Mouse (Mus musculus) duodenum, adult 2 months (tissue): Measurements from ENCODE around the gene Gm6482. TPM values are rescaled to one million over a fixed set of nuclear protein-coding genes. Genes with fewer than 3 reads are reported as not detected.

Experiments
- polyA plus RNA-seq: library from polyadenylated mRNA; depleted of rRNA; stranded (reverse); fragments of >200 nt; gene quantifications from 2 replicates; pipeline ENCODE4 v1.2.3, GENCODE M21; 2012; ENCODE audit warnings: low replicate concordance; rRNA removed

The Gm6482 gene
- not detected in 2 replicates for polyA plus RNA-seq

DNA sequence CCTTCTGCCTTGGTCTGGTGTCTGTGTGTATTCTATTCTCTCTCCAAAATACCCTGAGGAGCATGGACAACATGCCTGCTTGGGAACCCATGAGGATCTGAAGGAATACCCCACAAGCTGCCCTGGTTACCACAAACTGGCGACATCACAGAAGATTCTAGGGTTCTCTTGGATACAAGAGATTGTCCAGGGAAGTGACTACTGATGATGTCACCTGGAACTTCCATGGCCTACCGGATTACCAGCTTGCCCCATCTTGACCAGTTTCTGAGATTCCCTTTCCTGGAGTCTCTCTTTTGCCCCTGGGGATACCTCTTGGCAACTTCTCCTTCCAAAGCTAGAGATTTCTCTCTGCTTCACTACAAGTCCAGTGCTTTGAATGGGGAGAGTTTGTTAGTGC lies at the start of gene Gm6482:
Gene Gm6482 (minus strand): TSS at position 101 of the 400 bp plus-strand sequence.

DNA sequence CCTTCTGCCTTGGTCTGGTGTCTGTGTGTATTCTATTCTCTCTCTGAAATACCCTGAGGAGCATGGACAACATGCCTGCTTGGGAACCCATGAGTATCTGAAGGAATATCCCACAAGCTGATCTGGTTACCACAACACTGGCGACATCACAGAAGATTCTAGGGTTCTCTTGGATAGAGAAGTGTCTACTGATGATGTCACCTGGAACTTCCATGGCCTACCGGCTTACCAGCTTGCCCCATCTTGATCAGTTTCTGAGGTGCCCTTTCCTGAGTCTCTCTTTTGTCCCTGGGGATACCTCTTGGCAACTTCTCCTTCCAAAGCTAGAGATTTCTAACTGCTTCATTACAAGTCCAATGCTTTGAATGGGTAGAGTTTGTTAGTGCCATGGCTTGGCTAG lies 45.3 kb upstream of the Gm6482 start, which contains the start of gene Gm7954:
Gene Gm7954 (minus strand): TSS at position 101 of the 400 bp plus-strand sequence.

DNA sequence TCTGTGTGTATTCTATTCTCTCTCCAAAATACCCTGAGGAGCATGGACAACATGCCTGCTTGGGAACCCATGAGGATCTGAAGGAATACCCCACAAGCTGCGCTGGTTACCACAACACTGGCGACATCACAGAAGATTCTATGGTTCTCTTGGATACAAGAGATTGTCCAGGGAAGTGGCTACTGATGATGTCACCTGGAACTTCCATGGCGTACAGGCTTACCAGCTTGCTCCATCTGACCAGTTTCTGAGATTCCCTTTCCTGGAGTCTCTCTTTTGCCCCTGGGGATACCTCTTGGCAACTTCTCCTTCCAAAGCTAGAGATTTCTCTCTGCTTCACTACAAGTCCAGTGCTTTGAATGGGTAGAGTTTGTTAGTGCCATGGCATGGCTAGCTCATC lies 21.8 kb downstream of the Gm6482 start, which contains the start of gene Gm7945:
Gene Gm7945 (minus strand): TSS at position 101 of the 400 bp plus-strand sequence.

Other genes starting within 250 kb of the Gm6482 start
- gene Sftpd, start 223.1 kb downstream of the Gm6482 start, polyA plus RNA-seq: not detected in 2 replicates
- gene Gm2832, start 129.5 kb downstream of the Gm6482 start, polyA plus RNA-seq: not detected in 2 replicates
- gene Gm5798, start 59.7 kb downstream of the Gm6482 start, polyA plus RNA-seq: not detected in 2 replicates
- not detected in 2 replicates for gene Gm7945, start 21.9 kb downstream of the Gm6482 start, polyA plus RNA-seq
- not detected in 2 replicates for gene Gm7954, start 45.2 kb upstream of the Gm6482 start, polyA plus RNA-seq
- gene Gm3486, start 81.2 kb upstream of the Gm6482 start, polyA plus RNA-seq: not detected in 2 replicates
- gene Gm7970, start 147.3 kb upstream of the Gm6482 start, polyA plus RNA-seq: not detected in 2 replicates
- not detected in 2 replicates for gene 1700049E17Rik2, start 164.9 kb upstream of the Gm6482 start, polyA plus RNA-seq
- gene Gm3072, start 216.3 kb upstream of the Gm6482 start, polyA plus RNA-seq: not detected in 2 replicates
- gene Gm3676, start 238.2 kb upstream of the Gm6482 start, polyA plus RNA-seq: not detected in 2 replicates